Mouse (Mus musculus): ENCODE measurements at regions not wholly inside any gene's neighbourhood (a gene's known extent, or its start where the extent isn't known, plus 50 kb on each side); places are given as distances from the start of the nearest gene placed in this dataset.

DNA sequence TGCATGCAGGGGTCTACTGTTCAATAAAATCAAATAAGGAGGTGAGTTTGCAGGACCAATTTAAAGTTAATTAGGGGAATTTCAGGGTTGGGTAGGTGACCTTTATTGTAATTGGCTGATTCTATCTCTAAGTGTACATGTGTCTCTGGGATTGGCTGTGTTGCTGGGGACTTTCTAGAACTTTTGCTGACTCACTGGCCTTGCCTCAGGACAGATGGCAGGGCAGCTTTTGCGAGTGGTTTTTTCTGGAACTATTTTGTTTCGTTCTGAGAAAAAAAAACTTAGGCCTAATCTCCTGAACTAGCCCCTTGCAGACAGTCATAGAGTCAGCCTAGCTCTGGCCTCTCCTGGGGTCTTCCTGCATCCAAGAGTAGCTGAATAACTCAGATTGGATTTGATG is 249.3 kb upstream of the Mdga2 start:
- DNase-seq (ENCODE audit: low spot score): no peak

- DNase-seq (ENCODE audit: low spot score): no peak
Measured at GRCm38 (mm10) chr12:67471001-67471400, 248.7 kb upstream of the Mdga2 start.

DNA sequence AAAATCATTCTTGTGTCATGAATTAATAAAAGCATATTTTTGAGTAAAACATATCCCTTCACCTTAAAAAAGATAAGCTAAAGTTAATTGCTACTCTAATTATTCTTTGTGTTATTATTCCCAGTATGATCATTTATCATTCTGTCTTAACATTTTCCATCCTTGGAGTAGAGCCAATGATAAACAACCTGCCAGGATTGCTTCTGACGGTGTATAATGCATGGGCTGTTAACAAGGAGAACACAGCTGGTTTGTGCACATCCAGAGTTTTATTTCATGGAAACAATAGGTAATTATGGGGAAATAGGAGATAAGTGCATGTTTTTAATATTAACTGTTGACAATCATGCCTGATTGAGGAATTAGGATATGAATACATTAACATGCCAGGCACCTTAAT is 226.8 kb upstream of the Mdga2 start:
- no peak for DNase-seq (ENCODE audit: low spot score)

GRCm38 (mm10) chr12:67430318-67430950 is 208.1 kb upstream of the Mdga2 start:
- peak; percentile 2 for DNase-seq (ENCODE audit: low spot score)

- DNase-seq (ENCODE audit: low spot score): no peak
Measured at GRCm38 (mm10) chr12:67426801-67427200, 204.5 kb upstream of the Mdga2 start.

DNA sequence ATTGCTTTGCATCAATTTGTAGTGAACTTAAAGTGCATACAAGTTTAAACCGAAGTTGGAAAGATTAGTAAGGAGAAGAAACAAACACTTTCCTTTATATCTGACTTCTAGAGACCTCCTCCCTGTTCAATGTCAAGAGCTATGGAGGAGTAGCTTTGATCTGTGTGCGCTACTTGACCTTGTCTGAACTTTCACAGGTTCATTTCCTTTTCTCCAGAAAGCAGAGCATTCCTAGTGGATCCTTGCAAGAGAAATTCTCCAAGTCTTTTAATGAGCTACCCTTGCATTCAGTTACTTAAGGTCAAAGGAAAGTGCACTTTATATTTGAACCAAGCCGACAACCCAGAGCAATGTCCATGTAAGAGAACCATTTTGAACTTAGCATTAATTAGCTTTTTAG is 177.2 kb upstream of the Mdga2 start:
- DNase-seq (ENCODE audit: low spot score): no peak

- no peak for DNase-seq (ENCODE audit: low spot score)
Measured at GRCm38 (mm10) chr12:67374530-67374929, 152.2 kb upstream of the Mdga2 start.

GRCm38 (mm10) chr12:67348551-67348950 is 126.2 kb upstream of the Mdga2 start:
- no peak for DNase-seq (ENCODE audit: low spot score)

DNA sequence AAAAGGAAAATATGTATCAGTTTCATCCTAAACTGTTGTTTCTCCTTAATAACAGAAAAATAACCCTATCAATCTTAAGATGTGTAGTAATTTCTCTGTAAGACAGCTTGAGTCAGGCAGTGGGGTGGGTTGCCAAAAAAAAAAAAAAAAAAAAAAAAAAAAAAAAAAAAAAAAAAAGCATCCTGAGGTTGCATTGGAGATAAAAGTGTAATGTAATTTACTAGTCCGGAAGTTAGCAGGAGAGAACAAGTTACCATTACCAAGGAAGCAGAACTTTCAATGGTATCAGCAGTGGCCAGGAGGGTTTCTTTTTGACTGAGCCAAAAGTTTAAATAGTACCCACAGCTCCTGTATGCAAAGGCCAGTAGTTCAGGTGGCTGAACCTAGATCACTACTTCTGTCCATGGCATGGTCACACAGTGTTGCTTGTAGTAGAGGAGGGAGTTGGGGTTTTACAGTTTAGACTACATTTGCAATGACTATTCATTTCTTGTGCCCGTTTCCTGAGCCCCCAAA is 110.2 kb upstream of the Mdga2 start:
- no peak for DNase-seq (ENCODE audit: low spot score)

DNA sequence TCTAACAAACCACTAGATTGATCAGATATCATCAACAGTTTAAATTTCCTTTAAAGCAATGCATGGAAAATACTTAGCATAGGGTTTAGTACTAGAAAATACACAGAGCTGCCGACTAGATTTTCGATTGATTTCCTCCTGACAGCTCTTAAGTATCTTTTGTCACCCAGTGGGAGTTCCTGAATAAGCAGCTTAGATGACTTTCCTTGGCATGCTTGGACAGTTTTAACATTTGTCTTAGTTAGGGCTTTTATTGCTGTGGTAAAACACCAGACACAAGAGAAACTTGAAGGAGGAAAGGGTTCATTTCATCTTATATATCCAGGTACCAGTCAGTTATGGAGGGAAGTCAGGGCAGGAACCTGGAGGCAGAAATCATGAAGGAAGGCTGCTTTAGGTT is 104.0 kb upstream of the Mdga2 start:
- no peak for DNase-seq (ENCODE audit: low spot score)

DNA sequence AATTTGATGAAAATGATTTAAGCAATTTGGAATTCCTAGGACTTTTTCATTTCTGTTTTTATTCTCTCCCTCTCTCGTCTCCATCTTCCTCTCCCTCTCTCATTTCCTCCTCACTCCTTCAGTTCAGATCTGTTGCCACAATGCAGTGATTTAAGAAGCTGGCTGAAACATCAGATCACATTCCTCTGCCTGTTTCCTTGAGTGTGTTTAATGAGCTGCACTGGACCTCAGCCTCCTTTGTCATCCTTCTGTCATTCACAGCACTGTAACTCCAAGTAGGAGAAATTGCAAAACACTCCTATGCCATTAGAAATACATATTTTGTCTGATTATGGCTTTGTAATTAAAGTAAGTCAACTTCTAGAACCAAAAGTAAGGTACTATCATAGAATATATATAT is 103.5 kb upstream of the Mdga2 start:
- no peak for DNase-seq (ENCODE audit: low spot score)

DNA sequence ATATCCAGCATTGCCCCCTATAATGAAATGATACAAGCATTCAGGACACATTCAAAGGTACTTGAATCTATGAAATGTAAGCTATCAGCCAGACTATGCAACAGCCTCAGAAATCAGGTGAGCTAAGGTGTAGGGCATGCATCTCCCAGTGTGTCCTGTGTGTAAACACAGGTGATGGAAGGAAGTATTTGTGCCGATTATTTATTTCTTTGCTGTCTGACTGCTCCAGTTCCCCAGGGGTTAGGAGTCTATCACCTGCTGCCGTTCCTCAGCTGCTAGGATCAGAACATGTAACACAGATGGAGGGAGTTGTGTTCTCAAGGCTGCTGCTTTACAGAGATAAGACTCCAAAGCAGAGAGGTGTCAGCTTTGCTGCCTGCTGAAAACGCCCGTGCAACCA is 103.0 kb upstream of the Mdga2 start:
- DNase-seq (ENCODE audit: low spot score): no peak

DNA sequence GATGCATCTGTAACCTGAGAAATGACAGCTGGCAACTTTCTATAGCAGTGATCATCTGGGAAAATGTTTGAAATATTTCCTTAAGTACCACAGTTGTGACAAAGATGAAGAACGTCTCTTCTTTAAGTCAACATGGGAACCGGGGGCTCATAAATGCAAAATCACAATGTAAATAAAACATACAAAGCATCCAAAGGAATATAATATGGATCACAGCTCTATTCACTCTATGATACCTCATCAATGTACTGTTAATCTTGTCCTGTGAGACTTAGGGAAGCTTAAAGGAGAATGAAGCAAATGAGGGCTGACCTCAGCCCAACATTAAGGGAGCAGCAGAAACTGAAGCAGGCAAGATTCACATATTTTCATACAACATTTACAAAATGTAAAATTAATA is 96.3 kb upstream of the Mdga2 start:
- DNase-seq (ENCODE audit: low spot score): no peak

DNA sequence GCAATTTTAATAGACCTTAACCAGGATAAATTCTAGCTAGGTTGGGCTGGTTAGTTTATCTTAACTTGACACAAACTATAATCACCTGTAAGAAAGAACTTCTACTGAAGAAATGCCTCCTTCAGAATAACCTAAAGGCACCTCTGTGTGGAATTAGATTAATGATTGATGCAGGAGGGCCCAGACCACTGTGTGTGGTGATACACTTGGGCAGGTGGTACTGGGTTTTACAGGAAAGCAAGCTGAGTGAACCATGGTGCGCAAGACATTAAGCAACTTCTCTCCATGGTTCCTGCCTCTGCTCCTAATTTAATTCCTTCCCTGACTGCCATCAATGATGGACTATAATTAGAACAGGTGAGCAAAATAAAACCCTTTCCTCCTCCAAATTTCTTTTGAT is 77.9 kb upstream of the Mdga2 start:
- no peak for DNase-seq (ENCODE audit: low spot score)

- no peak for DNase-seq (ENCODE audit: low spot score)
Measured at GRCm38 (mm10) chr12:67290054-67290453, 67.7 kb upstream of the Mdga2 start.

GRCm38 (mm10) chr12:67272863-67273262 is 50.5 kb upstream of the Mdga2 start:
- no peak for DNase-seq (ENCODE audit: low spot score)

DNA sequence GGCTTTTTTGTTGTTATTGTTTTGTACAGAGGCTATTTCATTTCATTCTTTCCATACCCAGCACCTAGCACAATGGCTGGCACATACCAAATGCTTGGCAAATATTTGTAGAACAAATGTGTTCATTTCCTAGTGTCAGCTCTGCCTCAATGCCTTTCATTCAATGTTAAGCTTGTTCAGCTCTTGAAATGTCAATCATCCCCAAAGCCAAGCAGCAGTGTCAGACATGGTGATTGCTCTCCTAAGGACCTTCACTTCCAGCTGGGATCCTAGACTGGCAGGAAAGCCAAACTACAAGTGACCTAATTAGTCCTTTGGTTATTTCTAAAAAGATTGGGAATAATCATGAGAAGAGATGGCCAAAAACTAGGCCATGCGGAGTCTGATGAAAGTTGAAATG is 50.0 kb upstream of the Mdga2 start:
- no peak for DNase-seq (ENCODE audit: low spot score)
